Mouse (Mus musculus) kidney, embryonic 16.5 days (tissue): ENCODE results near the gene Rtel1. TPM values are rescaled to one million over a fixed set of nuclear protein-coding genes. Genes with fewer than 3 reads are reported as not detected.

ENCODE experiments used
- ATAC-seq: fragments of 200-750 bp; cut with Nextera tagmentation; 2 replicates; pipeline ENCODE4 v1.8.0; 2017; ENCODE audit warnings: moderate TSS enrichment; ENCODE audit not compliant: low FRiP score, low TSS enrichment
- H3K27ac ChIP-seq: fragments of 300-500 bp; sonication (generic); 2 replicates; pipeline ENCODE4 v1.5.1; 2014; ENCODE audit warnings: low read length
- H3K27me3 ChIP-seq: fragments of 300-500 bp; sonication (generic); 2 replicates; pipeline ENCODE4 v1.6.1; 2014; ENCODE audit warnings: low read length, control low read depth, mixed read lengths; ENCODE audit not compliant: insufficient read depth
- H3K36me3 ChIP-seq: fragments of 300-500 bp; sonication (generic); 2 replicates; pipeline ENCODE4 v1.6.1; 2014; ENCODE audit warnings: low read length, control low read depth, mixed read lengths; ENCODE audit not compliant: insufficient read depth
- H3K4me1 ChIP-seq: fragments of 300-500 bp; sonication (generic); 2 replicates; pipeline ENCODE4 v1.6.1; 2014; ENCODE audit warnings: low read length, control low read depth, mixed read lengths; ENCODE audit not compliant: insufficient read depth
- H3K4me2 ChIP-seq: fragments of 300-500 bp; sonication (generic); replicated peaks from 2 replicates; pipeline ENCODE4 v1.6.1; 2014; ENCODE audit warnings: low read depth, low read length
- H3K4me3 ChIP-seq: fragments of 300-500 bp; sonication (generic); 2 replicates; pipeline ENCODE4 v1.5.1; 2014; ENCODE audit warnings: mild to moderate bottlenecking, low read length
- H3K9ac ChIP-seq: fragments of 300-500 bp; sonication (generic); replicated peaks from 2 replicates; pipeline ENCODE4 v1.6.1; 2014; ENCODE audit warnings: low read length
- H3K9me3 ChIP-seq: fragments of 300-500 bp; sonication (generic); 2 replicates; pipeline ENCODE4 v1.6.1; 2016; ENCODE audit warnings: low read length, control low read depth
- WGBS: fragments of 180-500 bp; shearing (Covaris S2); extraction: QIAGEN DNeasy Blood & Tissue Kit; methylation state at CpG from one replicate; pipeline ENCODE4 v1.1.7; 2014; 5-methylcytosine and 5-hydroxymethylcytosine counted together
- polyA plus RNA-seq: library from polyadenylated mRNA; unstranded; fragments of >200 nt; fragmentation: Nextera tagmentation; extraction: Ambion mirVana; gene quantifications from 2 replicates; pipeline ENCODE4 v1.2.1, GENCODE M21; 2015

Rtel1 gene
- polyA plus RNA-seq, 1 experiment from 2014 or later, result 51.2 TPM

DNA sequence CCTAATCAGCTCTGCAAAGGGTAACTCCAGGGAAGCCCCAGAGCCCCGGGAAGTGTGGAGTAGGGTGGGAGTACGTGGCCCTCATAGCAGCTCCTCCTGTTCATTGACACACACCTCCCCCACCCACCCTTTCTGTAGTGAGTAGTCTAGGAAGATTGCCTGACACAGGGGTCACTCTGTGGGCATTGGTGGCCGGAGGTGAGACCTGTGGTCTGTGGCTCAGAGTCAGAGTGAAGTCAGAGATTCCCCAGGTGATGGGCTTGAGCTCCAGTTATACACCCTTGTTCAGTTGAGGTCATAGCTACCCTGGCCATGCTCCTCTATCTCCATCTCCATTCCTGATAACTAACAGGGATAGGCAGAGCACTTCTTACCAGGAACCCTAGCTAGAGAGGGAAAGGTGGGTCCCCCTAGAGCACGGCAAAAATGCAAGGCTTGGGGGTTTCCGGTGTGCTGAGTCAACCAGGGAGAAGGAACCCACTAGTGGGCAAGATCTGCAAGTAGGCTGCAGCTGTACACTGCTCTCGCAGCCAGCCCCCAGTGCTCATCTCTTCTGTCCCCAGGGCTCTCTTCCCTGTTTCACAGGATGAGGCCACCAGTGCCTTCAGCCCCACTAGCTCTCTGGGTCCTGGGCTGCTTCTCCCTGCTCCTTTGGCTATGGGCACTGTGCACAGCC, 62.2 kb downstream of the Rtel1 start:
- H3K27ac ChIP-seq, result no peak overlapping the region
- WGBS, result 89% methylated on average over 6 of the region's 6 CpGs
- H3K4me1 ChIP-seq, result no peaks in the 10 kb centered on the region
- ATAC-seq, result no peak
- H3K4me3 ChIP-seq, result no peak overlapping the region
- H3K9me3 ChIP-seq, result no peaks in the 10 kb centered on the region
- H3K4me2 ChIP-seq, result no peak overlapping the region
- peaks cover 53% of the 10 kb centered on the region for H3K36me3 ChIP-seq
- no peak overlapping the region for H3K9ac ChIP-seq
- no peaks in the 10 kb centered on the region for H3K27me3 ChIP-seq

DNA sequence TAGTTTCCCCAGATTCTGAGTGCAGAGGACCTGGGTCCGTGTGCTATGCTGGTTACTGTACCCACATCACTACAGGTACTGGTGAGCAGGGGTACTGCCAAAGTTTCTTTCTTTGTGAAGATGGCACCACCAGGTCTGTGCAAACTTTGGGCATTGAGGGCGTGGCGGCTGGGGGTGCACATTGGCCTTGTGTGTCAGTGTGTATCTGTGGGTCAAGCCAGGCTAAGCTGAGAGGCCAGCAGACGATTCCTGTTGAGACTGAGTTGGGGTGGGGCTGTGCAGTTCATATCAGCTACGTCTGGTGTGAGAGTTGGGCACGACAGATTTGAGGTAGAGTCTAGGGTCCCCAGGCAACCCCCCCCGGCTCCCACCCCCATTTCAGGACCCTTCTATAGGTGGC, 64.9 kb downstream of the Rtel1 start:
- Histone ChIP-seq H3K27ac (no peak overlapping the region), H3K4me3 (no peak overlapping the region), H3K9me3 (no peaks in the 10 kb centered on the region), H3K27me3 (no peaks in the 10 kb centered on the region), H3K4me1 (no peaks in the 10 kb centered on the region), H3K4me2 (no peak overlapping the region), H3K9ac (no peak overlapping the region), H3K36me3 (peaks cover 48% of the 10 kb centered on the region)
- WGBS, result 88% methylated on average over 7 of the region's 7 CpGs
- peak; percentile 13; the same call in 1 of the 2 replicates for ATAC-seq

DNA sequence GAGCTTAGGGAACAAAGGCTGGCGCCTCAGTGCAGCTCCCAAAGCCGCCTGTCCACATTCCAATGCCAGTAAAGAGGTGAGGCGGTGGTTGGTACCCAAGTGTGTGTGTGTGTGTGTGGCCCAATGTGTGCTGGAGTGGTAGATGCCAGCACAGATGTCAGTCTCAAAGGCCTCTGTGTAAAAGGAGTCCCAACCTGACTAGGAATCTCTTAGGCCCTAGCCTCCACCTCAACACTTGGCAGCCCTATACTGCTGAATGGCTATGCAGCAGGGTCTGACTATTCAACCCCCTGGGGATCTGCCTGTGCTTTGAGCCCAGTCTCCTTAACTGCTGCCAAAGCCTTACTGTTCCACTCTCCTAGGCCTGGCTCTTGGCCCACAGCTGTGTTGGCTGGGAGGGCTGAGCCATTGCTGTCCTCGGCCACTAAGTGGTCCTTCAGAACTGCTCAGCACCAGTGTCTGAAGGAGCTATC, 65.4 kb downstream of the Rtel1 start:
- no peaks in the 10 kb centered on the region for H3K9me3 ChIP-seq
- H3K4me1 ChIP-seq, result no peaks in the 10 kb centered on the region
- ATAC-seq, result peak; percentile 31; the same call in 1 of the 2 replicates
- H3K4me3 ChIP-seq, result no peak overlapping the region
- no peak overlapping the region for H3K4me2 ChIP-seq
- H3K27ac ChIP-seq, result no peak overlapping the region
- WGBS, result 79% methylated on average over 4 of the region's 4 CpGs
- no peaks in the 10 kb centered on the region for H3K27me3 ChIP-seq
- peaks cover 43% of the 10 kb centered on the region for H3K36me3 ChIP-seq
- H3K9ac ChIP-seq, result no peak overlapping the region

GRCm38 (mm10) chr2:181385885-181386284, 66.3 kb downstream of the Rtel1 start:
- H3K4me1 ChIP-seq, result no peaks in the 10 kb centered on the region
- no peak overlapping the region for H3K9ac ChIP-seq
- no peak overlapping the region for H3K4me3 ChIP-seq
- H3K4me2 ChIP-seq, result no peak overlapping the region
- 63% methylated on average over 3 of the region's 3 CpGs for WGBS
- ATAC-seq, result no peak
- no peak overlapping the region for H3K27ac ChIP-seq
- H3K36me3 ChIP-seq, result peaks cover 40% of the 10 kb centered on the region
- no peaks in the 10 kb centered on the region for H3K27me3 ChIP-seq
- H3K9me3 ChIP-seq, result no peaks in the 10 kb centered on the region

GRCm38 (mm10) chr2:181386663-181387210, 67.2 kb downstream of the Rtel1 start:
- Histone ChIP-seq H3K9me3 (no peaks in the 10 kb centered on the region), H3K36me3 (peaks cover 45% of the 10 kb centered on the region), H3K9ac (no peak overlapping the region), H3K4me2 (no peak overlapping the region), H3K4me1 (no peaks in the 10 kb centered on the region), H3K27ac (no peak overlapping the region), H3K4me3 (no peak overlapping the region), H3K27me3 (no peaks in the 10 kb centered on the region)
- ATAC-seq, result no peak
- 59% methylated on average over 3 of the region's 4 CpGs for WGBS

DNA sequence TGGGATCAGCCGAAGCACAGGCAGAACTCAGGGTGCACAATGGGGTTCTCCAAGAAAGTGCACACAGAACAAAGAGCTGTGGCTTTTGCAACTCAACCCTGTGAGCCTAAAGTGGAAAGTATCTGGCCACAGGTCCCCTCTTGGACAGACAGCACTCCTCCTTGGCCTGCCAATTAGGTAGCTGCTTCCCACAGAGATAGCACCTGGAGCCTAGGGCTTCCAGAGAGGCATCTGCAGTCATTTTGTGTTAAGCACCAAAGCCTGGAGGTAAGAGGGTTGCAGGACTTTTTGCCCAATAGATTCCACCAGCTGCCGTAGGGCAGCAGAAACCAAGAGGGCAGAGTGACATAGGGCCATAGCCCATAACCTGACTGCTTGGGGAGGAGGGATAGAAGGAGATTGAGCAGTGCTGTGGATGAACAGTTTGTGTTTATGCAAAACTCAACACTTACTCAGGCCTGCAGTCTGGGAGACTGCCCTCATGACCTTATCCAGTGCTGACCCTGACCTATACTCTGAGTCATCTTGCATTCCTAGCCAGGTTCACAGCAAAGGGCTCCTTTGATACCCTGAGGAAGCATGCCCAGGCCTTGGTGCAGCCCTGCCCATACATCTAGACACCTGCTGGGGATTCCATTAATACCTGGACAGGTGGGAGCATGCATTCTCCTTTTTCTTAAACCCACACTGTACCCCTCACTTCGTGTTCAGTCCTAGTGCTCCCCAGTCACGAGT, 70.8 kb downstream of the Rtel1 start:
- H3K4me2 ChIP-seq, result no peak overlapping the region
- no peaks in the 10 kb centered on the region for H3K9me3 ChIP-seq
- peaks cover 30% of the 10 kb centered on the region for H3K36me3 ChIP-seq
- 70% methylated on average over 4 of the region's 4 CpGs for WGBS
- H3K4me3 ChIP-seq, result no peak overlapping the region
- no peak overlapping the region for H3K27ac ChIP-seq
- no peaks in the 10 kb centered on the region for H3K4me1 ChIP-seq
- ATAC-seq, result no peak
- no peak overlapping the region for H3K9ac ChIP-seq
- H3K27me3 ChIP-seq, result no peaks in the 10 kb centered on the region

DNA sequence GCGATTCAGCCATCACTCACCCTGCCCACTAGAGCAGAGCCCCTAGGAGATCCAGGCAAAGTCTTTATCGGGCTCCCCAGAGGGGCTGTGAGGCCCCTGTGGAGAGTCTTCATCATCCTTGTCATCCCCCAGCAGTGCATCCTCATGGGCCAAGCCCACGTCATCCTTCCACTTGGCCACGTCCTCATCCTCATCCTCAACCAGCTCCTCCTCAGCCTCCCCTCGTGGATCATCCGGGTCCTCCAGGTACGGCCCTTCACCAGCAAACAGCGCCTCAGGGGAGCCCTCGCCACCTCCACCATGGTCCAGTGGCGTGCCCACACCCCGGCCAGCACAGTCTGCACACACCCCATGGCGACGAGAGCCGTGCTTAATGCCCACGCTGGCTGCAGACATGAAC, 71.5 kb downstream of the Rtel1 start:
- Histone ChIP-seq H3K4me1 (no peaks in the 10 kb centered on the region), H3K27me3 (no peaks in the 10 kb centered on the region), H3K9me3 (no peaks in the 10 kb centered on the region), H3K36me3 (peaks cover 32% of the 10 kb centered on the region), H3K4me2 (no peak overlapping the region), H3K9ac (no peak overlapping the region), H3K27ac (no peak overlapping the region), H3K4me3 (no peak overlapping the region)
- ATAC-seq, result no peak
- WGBS, result 90% methylated on average over 15 of the region's 15 CpGs

DNA sequence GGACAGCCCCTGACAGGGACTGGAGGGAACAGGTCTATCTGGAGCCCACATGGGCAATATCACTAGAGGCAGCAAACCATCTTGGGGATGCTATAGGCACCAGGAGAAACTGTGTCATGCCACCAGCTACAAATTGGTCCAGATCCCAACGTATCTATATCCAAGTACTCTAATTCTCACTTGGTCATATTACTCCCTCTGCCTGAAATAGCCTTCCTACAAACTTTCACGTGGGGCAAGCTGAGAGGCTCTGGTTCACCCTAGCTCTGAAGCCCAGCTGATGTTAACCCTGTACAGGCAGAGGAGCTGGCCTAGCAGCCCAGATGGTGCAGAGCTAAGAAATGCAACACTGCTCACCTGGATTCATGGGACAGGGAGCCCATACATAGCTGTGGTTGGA, 72.0 kb downstream of the Rtel1 start:
- Histone ChIP-seq H3K9ac (no peak overlapping the region), H3K4me2 (no peak overlapping the region), H3K4me1 (no peaks in the 10 kb centered on the region), H3K27ac (no peak overlapping the region), H3K4me3 (no peak overlapping the region), H3K9me3 (no peaks in the 10 kb centered on the region), H3K36me3 (peaks cover 29% of the 10 kb centered on the region), H3K27me3 (no peaks in the 10 kb centered on the region)
- WGBS, result 74% methylated on average over 2 of the region's 2 CpGs
- ATAC-seq, result no peak

DNA sequence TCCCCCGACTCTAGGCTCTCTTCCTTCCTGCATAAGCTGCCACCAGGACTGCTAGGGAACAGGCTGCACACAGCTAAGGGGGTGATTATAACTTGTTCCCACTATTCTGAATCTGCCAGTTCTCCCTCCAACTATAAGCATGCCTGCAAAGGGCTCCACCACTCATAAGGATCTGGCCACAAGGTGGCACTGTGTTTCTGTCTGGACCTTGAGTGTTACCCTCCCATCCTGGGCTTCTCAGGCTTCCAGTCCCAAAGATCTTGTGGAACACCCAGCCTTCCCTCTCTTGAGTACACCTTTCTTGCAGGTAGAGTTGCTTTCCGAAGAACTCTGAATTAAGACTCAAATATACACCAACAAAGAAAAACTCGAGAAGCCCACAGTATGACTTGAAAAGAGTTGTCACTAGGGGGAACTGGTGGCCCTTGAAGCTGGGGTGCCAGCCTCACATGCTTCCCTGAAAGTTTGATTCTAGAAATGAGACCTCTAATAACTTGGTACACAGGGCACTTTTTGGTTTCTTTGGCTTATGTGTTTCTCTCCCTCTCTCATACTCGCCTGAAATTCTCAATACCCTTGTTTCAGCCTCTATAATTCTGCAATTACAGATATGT, 73.2 kb downstream of the Rtel1 start:
- WGBS, result 34% methylated on average over 4 of the region's 4 CpGs
- peaks cover 20% of the 10 kb centered on the region for H3K36me3 ChIP-seq
- no peak overlapping the region for H3K9ac ChIP-seq
- no peak overlapping the region for H3K27ac ChIP-seq
- H3K27me3 ChIP-seq, result no peaks in the 10 kb centered on the region
- H3K4me1 ChIP-seq, result 0 out of 2 replicates have a peak, but pooled peaks cover 3% of the 10 kb centered on the region
- no peak overlapping the region for H3K4me2 ChIP-seq
- peak; percentile 80 for ATAC-seq
- H3K9me3 ChIP-seq, result no peaks in the 10 kb centered on the region
- H3K4me3 ChIP-seq, result no peak overlapping the region
